Mouse (Mus musculus) ES-Bruce4 (cell line): ENCODE data around the gene Cgref1.

Source experiments
- EP300 ChIP-seq: IDR thresholded peaks from 2 replicates; pipeline ENCODE4 v1.6.1; 2011; ENCODE audit warnings: low read depth, low read length; ENCODE audit not compliant: insufficient read depth
- POLR2A ChIP-seq: IDR thresholded peaks from one replicate; pipeline ENCODE4 v1.8.1; 2011; ENCODE audit warnings: low read length; ENCODE audit not compliant: insufficient read depth

DNA sequence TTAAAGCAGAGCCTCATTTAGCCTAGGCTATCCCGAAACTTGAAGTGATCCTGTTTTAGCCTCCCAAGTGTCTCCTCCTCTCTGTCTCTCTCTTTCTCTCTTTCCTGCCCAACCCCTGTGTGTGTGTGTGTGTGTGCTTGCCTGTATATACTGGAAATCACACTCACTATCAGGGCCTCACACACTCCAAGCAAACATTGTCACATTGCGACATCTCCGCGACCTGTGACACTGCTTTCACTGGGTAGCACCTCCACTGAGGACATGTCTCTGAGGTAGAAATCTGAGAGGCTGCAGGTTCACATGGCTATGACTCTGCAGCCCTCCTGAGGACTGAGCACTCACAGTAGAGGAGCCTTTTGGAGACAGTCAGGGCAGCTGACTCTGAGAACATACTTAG is 20.8 kb upstream of the Cgref1 start:
- TF ChIP-seq EP300 (no peak), POLR2A (no peak)
